Mouse (Mus musculus): ENCODE results near the gene Hoxb7. TPM values are rescaled to one million over a fixed set of nuclear protein-coding genes. Genes with fewer than 3 reads are reported as not detected.

Hoxb7 gene
- total and polyA plus RNA-seq, 2 experiments from 2014 or later = not detected

DNA sequence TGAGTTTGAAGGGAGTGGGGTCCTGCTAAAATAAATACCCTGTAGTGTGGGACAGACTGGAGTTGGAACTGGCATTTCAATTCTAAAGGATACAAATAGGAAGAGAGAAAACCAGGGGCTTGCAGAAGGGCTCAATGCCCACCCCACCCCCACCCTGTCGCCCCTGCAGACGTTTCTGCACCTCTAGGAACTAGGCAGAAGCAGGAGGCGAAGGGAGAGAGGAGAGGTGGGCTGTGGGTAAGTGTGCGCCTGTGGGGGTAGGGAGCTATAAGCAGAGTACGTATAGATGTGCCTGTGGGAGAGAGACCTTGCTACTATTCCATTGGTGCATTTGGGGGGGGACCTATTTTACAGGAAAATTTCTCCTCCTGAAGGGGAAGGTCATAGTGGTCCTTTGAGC lies 41.3 kb downstream of the Hoxb7 start:
- H3K27me3 ChIP-seq (ENCODE audit: insufficient read depth, low read length) = peaks cover 100% of the 10 kb centered on the region
- no peaks in the 10 kb centered on the region for H3K4me1 ChIP-seq (ENCODE audit: insufficient read depth, low read length)
- TF ChIP-seq CTCF (IDR thresholded peaks at IDR 0.05) = no peak
- no peak overlapping the region for H3K4me3 ChIP-seq (ENCODE audit: low read depth, low read length)
- no peaks in the 10 kb centered on the region for H3K9me3 ChIP-seq (ENCODE audit: low read length)
- H3K9ac ChIP-seq (replicated peaks; ENCODE audit: low read length, poor library complexity, severe bottlenecking) = no peak overlapping the region
- H3K36me3 ChIP-seq (ENCODE audit: insufficient read depth, low read length) = no peaks in the 10 kb centered on the region
- DNase-seq (ENCODE audit: low spot score) (no peak), ATAC-seq (ENCODE audit: low FRiP score) (no peak)
- no peak overlapping the region for H3K27ac ChIP-seq (ENCODE audit: low read depth, low read length)
- 6% methylated on average over 5 of the region's 5 CpGs for WGBS
- H3K4me2 ChIP-seq (ENCODE audit: low read depth, low read length, poor library complexity, severe bottlenecking) = no peak overlapping the region

DNA sequence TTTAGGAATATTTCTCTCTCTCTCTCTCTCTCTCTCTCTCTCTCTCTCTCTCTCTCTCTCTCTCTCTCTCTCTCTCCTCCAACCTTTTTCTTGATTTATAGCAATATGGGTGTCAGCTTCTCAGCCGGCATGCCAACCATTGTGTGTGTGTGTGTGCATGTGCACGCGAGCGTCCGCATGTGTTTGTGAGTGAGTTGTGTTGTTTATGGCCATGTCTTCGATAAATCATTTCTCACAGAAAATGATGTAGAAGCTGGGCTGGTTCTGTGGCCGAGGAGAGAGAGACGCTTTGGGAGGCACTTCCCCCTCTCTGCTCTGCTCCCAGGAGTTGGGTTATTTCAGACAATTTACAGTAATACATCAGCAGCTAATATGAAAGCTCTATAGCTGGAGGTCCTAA lies 42.2 kb downstream of the Hoxb7 start:
- Histone ChIP-seq H3K9me3 (ENCODE audit: low read length) (no peaks in the 10 kb centered on the region), H3K36me3 (ENCODE audit: insufficient read depth, low read length) (no peaks in the 10 kb centered on the region), H3K4me2 (ENCODE audit: low read depth, low read length, poor library complexity, severe bottlenecking) (no peak overlapping the region), H3K27me3 (ENCODE audit: insufficient read depth, low read length) (peaks cover 100% of the 10 kb centered on the region), H3K4me3 (ENCODE audit: low read depth, low read length) (no peak overlapping the region), H3K9ac (replicated peaks; ENCODE audit: low read length, poor library complexity, severe bottlenecking) (no peak overlapping the region), H3K4me1 (ENCODE audit: insufficient read depth, low read length) (no peaks in the 10 kb centered on the region), H3K27ac (ENCODE audit: low read depth, low read length) (no peak overlapping the region)
- no peak for DNase-seq (ENCODE audit: low spot score)
- no peak for TF ChIP-seq CTCF (IDR thresholded peaks at IDR 0.05)
- 8% methylated on average over 8 of the region's 8 CpGs for WGBS
- ATAC-seq (ENCODE audit: low FRiP score) = no peak

DNA sequence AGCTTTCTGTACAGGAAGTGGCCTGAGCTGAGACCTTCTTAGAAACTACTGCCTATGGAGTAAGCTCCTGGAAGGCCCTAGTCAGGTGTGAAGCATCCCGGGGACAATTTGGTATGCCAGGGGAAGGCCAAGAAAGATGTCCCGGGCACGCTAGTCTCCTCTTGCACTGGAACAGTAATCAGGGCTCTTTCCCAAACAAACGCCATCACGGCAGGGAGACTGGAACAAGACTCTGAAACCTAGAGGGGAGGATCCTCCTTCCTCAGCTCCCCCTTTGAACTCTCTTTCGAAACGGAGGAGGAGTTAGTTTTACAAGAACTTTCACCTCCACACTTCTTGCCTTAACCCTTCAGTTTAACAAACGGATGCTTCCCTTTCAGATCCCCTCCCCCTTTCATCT lies 45.7 kb downstream of the Hoxb7 start:
- under 1% methylated on average over 8 of the region's 8 CpGs for WGBS
- Histone ChIP-seq H3K36me3 (ENCODE audit: insufficient read depth, low read length) (no peaks in the 10 kb centered on the region), H3K4me3 (ENCODE audit: low read depth, low read length) (no peak overlapping the region), H3K4me2 (ENCODE audit: low read depth, low read length, poor library complexity, severe bottlenecking) (no peak overlapping the region), H3K9me3 (ENCODE audit: low read length) (no peaks in the 10 kb centered on the region), H3K9ac (replicated peaks; ENCODE audit: low read length, poor library complexity, severe bottlenecking) (no peak overlapping the region), H3K4me1 (ENCODE audit: insufficient read depth, low read length) (no peaks in the 10 kb centered on the region), H3K27me3 (ENCODE audit: insufficient read depth, low read length) (peaks cover 100% of the 10 kb centered on the region), H3K27ac (ENCODE audit: low read depth, low read length) (no peak overlapping the region)
- no peak for DNase-seq (ENCODE audit: low spot score)
- no peak for ATAC-seq (ENCODE audit: low FRiP score)
- no peak for TF ChIP-seq CTCF (IDR thresholded peaks at IDR 0.05)

DNA sequence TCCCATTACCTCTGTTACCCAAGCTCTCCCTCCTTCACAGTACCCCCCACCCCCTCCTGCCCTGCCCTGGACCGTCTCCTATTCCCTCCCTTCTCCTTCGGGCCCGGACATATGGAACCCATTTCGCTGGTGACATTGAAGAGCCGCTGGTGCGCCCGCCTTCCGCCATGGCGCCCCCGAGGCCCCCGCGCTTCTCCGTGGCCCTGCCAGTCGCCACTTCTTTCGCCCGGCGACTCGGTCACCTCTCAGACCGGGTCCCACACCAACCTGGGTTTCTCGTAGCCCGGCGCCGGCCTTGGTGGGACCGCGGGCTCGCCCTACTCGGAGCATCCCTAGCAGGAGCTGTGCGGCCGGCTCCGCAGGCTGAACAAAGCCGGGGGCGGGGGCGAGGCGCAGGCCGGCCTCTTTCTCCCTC lies 46.2 kb downstream of the Hoxb7 start:
- H3K27me3 ChIP-seq (ENCODE audit: insufficient read depth, low read length) = peaks cover 100% of the 10 kb centered on the region
- WGBS = under 1% methylated on average over 26 of the region's 35 CpGs
- no peak for ATAC-seq (ENCODE audit: low FRiP score)
- no peak overlapping the region for H3K9ac ChIP-seq (replicated peaks; ENCODE audit: low read length, poor library complexity, severe bottlenecking)
- TF ChIP-seq CTCF (IDR thresholded peaks at IDR 0.05) = no peak
- no peaks in the 10 kb centered on the region for H3K4me1 ChIP-seq (ENCODE audit: insufficient read depth, low read length)
- DNase-seq (ENCODE audit: low spot score) = no peak
- no peak overlapping the region for H3K4me2 ChIP-seq (ENCODE audit: low read depth, low read length, poor library complexity, severe bottlenecking)
- no peaks in the 10 kb centered on the region for H3K9me3 ChIP-seq (ENCODE audit: low read length)
- H3K36me3 ChIP-seq (ENCODE audit: insufficient read depth, low read length) = no peaks in the 10 kb centered on the region
- H3K4me3 ChIP-seq (ENCODE audit: low read depth, low read length) = no peak overlapping the region
- H3K27ac ChIP-seq (ENCODE audit: low read depth, low read length) = no peak overlapping the region

DNA sequence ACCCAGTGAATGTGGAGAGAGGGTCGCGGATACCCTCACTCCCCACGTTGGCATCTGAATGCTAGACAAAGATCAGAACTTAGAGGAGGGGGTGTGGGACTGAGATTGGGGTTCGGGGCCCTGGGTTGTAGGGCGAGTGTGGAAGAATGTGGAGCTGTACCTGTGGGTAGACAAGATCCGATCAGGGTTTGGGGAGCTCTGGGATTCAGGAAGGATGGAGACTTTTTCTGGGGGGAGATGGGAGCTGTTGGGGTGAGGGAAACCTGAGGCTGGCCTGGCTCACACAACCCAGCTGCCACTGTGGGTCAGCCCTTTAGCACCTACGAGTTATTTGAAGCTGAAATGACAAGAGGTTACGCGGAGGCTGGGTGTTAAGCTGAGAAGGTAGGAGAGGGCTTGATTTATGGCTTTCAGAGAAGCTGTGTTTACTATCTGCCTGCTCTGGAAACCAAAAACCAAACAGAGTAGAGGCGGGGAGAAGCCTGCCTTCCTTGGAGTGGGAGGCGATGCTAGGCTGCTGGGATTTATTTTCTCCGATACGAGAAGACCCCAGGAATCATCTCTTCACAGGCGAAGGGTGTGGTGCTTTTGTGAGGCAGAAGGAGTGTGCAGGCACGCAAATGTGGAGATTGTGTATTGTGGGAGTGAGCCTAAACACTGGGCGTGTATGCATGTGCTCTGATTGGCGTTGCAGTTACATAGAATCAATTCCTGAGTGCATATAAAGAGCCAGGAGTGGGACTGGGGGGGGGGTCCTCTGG lies 47.0 kb downstream of the Hoxb7 start:
- Histone ChIP-seq H3K4me2 (ENCODE audit: low read depth, low read length, poor library complexity, severe bottlenecking) (no peak overlapping the region), H3K36me3 (ENCODE audit: insufficient read depth, low read length) (no peaks in the 10 kb centered on the region), H3K9me3 (ENCODE audit: low read length) (no peaks in the 10 kb centered on the region), H3K4me1 (ENCODE audit: insufficient read depth, low read length) (no peaks in the 10 kb centered on the region), H3K27ac (ENCODE audit: low read depth, low read length) (no peak overlapping the region), H3K9ac (replicated peaks; ENCODE audit: low read length, poor library complexity, severe bottlenecking) (no peak overlapping the region), H3K4me3 (ENCODE audit: low read depth, low read length) (no peak overlapping the region), H3K27me3 (ENCODE audit: insufficient read depth, low read length) (peaks cover 100% of the 10 kb centered on the region)
- 2% methylated on average over 17 of the region's 17 CpGs for WGBS
- TF ChIP-seq CTCF (IDR thresholded peaks at IDR 0.05) = no peak
- ATAC-seq (ENCODE audit: low FRiP score) = no peak
- no peak for DNase-seq (ENCODE audit: low spot score)

DNA sequence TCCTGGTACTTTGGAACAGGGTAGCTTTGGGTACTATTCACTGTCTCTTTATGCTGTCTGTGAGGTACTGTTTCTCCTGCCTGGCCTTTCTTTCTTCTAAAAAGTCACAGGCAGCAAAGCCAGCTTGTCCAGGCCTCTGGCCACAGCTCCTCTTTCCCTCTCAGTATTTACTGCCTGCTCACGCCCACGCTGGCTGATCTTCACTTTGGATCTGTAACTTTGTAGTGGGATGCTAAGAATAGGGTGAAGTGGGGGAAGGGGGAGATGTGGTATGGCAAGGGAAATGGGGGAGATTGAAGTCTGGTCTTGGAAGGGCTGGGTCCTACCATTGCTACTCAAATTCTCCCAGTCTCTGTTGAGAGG lies 47.6 kb downstream of the Hoxb7 start:
- no peak for ATAC-seq (ENCODE audit: low FRiP score)
- Histone ChIP-seq H3K9ac (replicated peaks; ENCODE audit: low read length, poor library complexity, severe bottlenecking) (no peak overlapping the region), H3K36me3 (ENCODE audit: insufficient read depth, low read length) (no peaks in the 10 kb centered on the region), H3K9me3 (ENCODE audit: low read length) (no peaks in the 10 kb centered on the region), H3K4me1 (ENCODE audit: insufficient read depth, low read length) (no peaks in the 10 kb centered on the region), H3K27me3 (ENCODE audit: insufficient read depth, low read length) (peaks cover 100% of the 10 kb centered on the region), H3K4me2 (ENCODE audit: low read depth, low read length, poor library complexity, severe bottlenecking) (no peak overlapping the region), H3K27ac (ENCODE audit: low read depth, low read length) (no peak overlapping the region), H3K4me3 (ENCODE audit: low read depth, low read length) (no peak overlapping the region)
- TF ChIP-seq CTCF (IDR thresholded peaks at IDR 0.05) = no peak
- 0% methylated on average over 2 of the region's 2 CpGs for WGBS
- DNase-seq (ENCODE audit: low spot score) = no peak
